Mouse (Mus musculus): ENCODE measurements at regions not wholly inside any gene's neighbourhood (a gene's known extent, or its start where the extent isn't known, plus 50 kb on each side); places are given as distances from the start of the nearest gene placed in this dataset.

- H3K9ac ChIP-seq (replicated peaks; ENCODE audit: low read length): no peak overlapping the region
- H3K36me3 ChIP-seq (ENCODE audit: insufficient read depth, low read length): no peaks in the 10 kb centered on the region
- no peak for TF ChIP-seq CTCF (IDR thresholded peaks at IDR 0.05; ENCODE audit: low read depth)
- no peak overlapping the region for H3K4me3 ChIP-seq (ENCODE audit: low read length)
- DNase-seq (ENCODE audit: low spot score) (no peak), ATAC-seq (no peak)
- no peak overlapping the region for H3K4me2 ChIP-seq (ENCODE audit: low read depth, low read length)
- no peaks in the 10 kb centered on the region for H3K4me1 ChIP-seq (ENCODE audit: insufficient read depth, low read length)
- no peaks in the 10 kb centered on the region for H3K9me3 ChIP-seq (ENCODE audit: low read length)
- H3K27me3 ChIP-seq (ENCODE audit: insufficient read depth, low read length): no peaks in the 10 kb centered on the region
- H3K27ac ChIP-seq: no peak overlapping the region
- WGBS: 73% methylated on average over 3 of the region's 3 CpGs
These were observed 214.3 kb upstream of the Snx19 start for GRCm38 (mm10) chr9:30212471-30213075.

DNA sequence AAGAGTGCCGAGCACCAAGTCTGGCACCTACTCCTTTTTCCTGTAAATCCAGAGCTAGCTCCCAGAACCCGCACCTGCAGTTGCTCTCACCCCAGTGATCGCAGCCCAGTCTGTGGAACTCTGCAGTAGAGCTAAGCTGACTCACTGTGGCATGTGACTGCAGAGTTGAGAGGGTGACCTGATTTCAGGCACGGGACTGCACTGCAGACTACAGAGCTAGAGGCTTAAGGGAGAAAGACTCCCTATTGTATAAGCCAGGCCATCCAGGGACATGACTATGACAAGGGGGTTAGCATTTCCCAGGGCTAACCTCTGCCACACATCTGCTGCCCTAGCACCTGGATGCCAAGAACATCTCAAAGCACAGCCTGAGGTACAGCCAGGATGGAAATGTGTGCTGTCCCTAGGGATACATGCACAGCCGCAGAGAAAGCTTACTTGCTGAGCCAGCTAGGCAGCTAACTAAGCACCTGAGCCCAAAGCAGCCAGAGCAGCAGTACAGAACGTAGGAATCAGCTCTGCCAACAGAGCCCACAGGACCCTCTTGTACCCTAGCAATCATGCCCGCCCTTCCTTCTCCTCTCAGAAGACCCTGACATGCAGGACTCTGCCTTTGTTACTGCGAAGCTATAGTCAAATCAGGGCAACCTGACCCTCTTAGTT, 192.3 kb upstream of the Snx19 start:
- ATAC-seq (peak; percentile 47; the same call in 1 of the 2 replicates), DNase-seq (ENCODE audit: low spot score) (peak; percentile 24)
- TF ChIP-seq CTCF (IDR thresholded peaks at IDR 0.05; ENCODE audit: low read depth): no peak
- Histone ChIP-seq H3K4me1 (ENCODE audit: insufficient read depth, low read length) (no peaks in the 10 kb centered on the region), H3K27ac (peak overlapping the region; percentile 11; the same call in 1 of the 2 replicates), H3K9ac (replicated peaks; ENCODE audit: low read length) (no peak overlapping the region), H3K4me3 (ENCODE audit: low read length) (no peak overlapping the region), H3K27me3 (ENCODE audit: insufficient read depth, low read length) (no peaks in the 10 kb centered on the region), H3K4me2 (ENCODE audit: low read depth, low read length) (no peak overlapping the region), H3K9me3 (ENCODE audit: low read length) (no peaks in the 10 kb centered on the region), H3K36me3 (ENCODE audit: insufficient read depth, low read length) (no peaks in the 10 kb centered on the region)
- 54% methylated on average over 8 of the region's 8 CpGs for WGBS

GRCm38 (mm10) chr9:30235791-30236190, 191.1 kb upstream of the Snx19 start:
- no peak for TF ChIP-seq CTCF (IDR thresholded peaks at IDR 0.05; ENCODE audit: low read depth)
- no peak overlapping the region for H3K27ac ChIP-seq
- H3K9me3 ChIP-seq (ENCODE audit: low read length): no peaks in the 10 kb centered on the region
- H3K4me3 ChIP-seq (ENCODE audit: low read length): no peak overlapping the region
- 54% methylated on average over 3 of the region's 3 CpGs for WGBS
- ATAC-seq (no peak), DNase-seq (ENCODE audit: low spot score) (peak; percentile 18)
- H3K4me2 ChIP-seq (ENCODE audit: low read depth, low read length): no peak overlapping the region
- no peak overlapping the region for H3K9ac ChIP-seq (replicated peaks; ENCODE audit: low read length)
- H3K27me3 ChIP-seq (ENCODE audit: insufficient read depth, low read length): no peaks in the 10 kb centered on the region
- no peaks in the 10 kb centered on the region for H3K4me1 ChIP-seq (ENCODE audit: insufficient read depth, low read length)
- no peaks in the 10 kb centered on the region for H3K36me3 ChIP-seq (ENCODE audit: insufficient read depth, low read length)

DNA sequence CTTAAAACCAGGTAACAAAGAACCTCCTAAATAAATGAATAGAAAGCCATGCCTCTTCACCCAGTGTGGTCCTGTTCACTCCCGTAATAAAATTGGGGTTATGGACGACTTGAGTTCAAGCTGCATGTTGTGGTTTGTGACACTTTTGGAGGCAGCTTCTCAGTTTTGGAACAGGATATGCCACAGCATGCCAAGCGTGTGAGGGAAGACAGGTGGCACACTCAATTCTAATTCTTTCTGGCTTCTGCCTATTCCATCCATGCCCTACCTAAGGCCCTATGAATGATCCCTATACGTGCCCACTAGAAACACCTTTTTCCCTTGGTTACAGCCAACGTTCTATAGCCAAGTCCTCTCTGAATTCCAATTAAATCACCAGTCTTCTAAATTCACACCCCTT, 184.8 kb upstream of the Snx19 start:
- Histone ChIP-seq H3K9ac (replicated peaks; ENCODE audit: low read length) (no peak overlapping the region), H3K36me3 (ENCODE audit: insufficient read depth, low read length) (no peaks in the 10 kb centered on the region), H3K9me3 (ENCODE audit: low read length) (no peaks in the 10 kb centered on the region), H3K27ac (no peak overlapping the region), H3K4me3 (ENCODE audit: low read length) (no peak overlapping the region), H3K4me1 (ENCODE audit: insufficient read depth, low read length) (no peaks in the 10 kb centered on the region), H3K27me3 (ENCODE audit: insufficient read depth, low read length) (no peaks in the 10 kb centered on the region), H3K4me2 (ENCODE audit: low read depth, low read length) (no peak overlapping the region)
- no peak for ATAC-seq
- TF ChIP-seq CTCF (IDR thresholded peaks at IDR 0.05; ENCODE audit: low read depth): no peak
- DNase-seq (ENCODE audit: low spot score): no peak
- WGBS: 67% methylated on average over 5 of the region's 5 CpGs

DNA sequence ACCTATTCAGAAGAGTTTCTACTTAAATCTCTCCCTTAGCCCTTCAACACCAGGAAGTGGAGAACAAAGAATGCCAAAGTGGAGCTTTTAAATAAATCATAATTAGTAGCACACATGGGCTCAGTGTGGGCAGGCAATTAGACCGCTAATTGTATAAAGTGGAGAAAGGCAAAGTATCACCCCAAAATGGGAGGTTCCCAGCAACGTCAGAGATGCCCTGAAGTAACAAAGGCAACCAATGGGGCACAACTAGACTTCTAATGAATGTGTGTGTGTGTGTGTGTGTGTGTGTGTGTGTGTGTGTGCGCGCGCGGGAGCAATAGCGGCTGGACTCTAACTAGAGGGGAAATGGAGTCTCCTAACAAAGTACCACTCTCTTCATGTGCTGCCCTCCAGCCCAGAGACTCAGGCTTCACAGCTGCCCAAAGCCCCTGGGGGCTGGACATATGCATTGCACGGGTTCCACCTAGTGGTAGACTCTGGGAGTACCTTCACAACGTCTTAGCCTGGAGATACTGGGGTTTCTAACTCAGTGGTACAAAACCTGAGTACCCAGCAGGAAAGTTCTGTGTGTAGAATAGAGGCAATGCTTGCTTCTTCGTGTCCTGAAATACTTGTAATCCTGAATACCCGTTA, 162.3 kb upstream of the Snx19 start:
- Histone ChIP-seq H3K4me1 (ENCODE audit: insufficient read depth, low read length) (no peaks in the 10 kb centered on the region), H3K27ac (no peak overlapping the region), H3K9ac (replicated peaks; ENCODE audit: low read length) (no peak overlapping the region), H3K4me2 (ENCODE audit: low read depth, low read length) (no peak overlapping the region), H3K36me3 (ENCODE audit: insufficient read depth, low read length) (no peaks in the 10 kb centered on the region), H3K27me3 (ENCODE audit: insufficient read depth, low read length) (no peaks in the 10 kb centered on the region), H3K4me3 (ENCODE audit: low read length) (no peak overlapping the region), H3K9me3 (ENCODE audit: low read length) (no peaks in the 10 kb centered on the region)
- 23% methylated on average over 11 of the region's 11 CpGs for WGBS
- peak; percentile 95 for TF ChIP-seq CTCF (IDR thresholded peaks at IDR 0.05; ENCODE audit: low read depth)
- peak; percentile 97 for DNase-seq (ENCODE audit: low spot score)
- peak; percentile 91 for ATAC-seq

GRCm38 (mm10) chr9:30271081-30271480, 155.8 kb upstream of the Snx19 start:
- Histone ChIP-seq H3K9me3 (ENCODE audit: low read length) (no peaks in the 10 kb centered on the region), H3K27me3 (ENCODE audit: insufficient read depth, low read length) (no peaks in the 10 kb centered on the region), H3K36me3 (ENCODE audit: insufficient read depth, low read length) (no peaks in the 10 kb centered on the region), H3K4me3 (ENCODE audit: low read length) (no peak overlapping the region), H3K9ac (replicated peaks; ENCODE audit: low read length) (no peak overlapping the region), H3K27ac (no peak overlapping the region), H3K4me1 (ENCODE audit: insufficient read depth, low read length) (no peaks in the 10 kb centered on the region), H3K4me2 (ENCODE audit: low read depth, low read length) (no peak overlapping the region)
- WGBS: 65% methylated on average over 5 of the region's 5 CpGs
- no peak for TF ChIP-seq CTCF (IDR thresholded peaks at IDR 0.05; ENCODE audit: low read depth)
- DNase-seq (ENCODE audit: low spot score) (no peak), ATAC-seq (no peak)

GRCm38 (mm10) chr9:30273836-30274235, 153.1 kb upstream of the Snx19 start:
- H3K9ac ChIP-seq (replicated peaks; ENCODE audit: low read length): no peak overlapping the region
- no peak overlapping the region for H3K4me3 ChIP-seq (ENCODE audit: low read length)
- H3K27ac ChIP-seq: no peak overlapping the region
- no peaks in the 10 kb centered on the region for H3K27me3 ChIP-seq (ENCODE audit: insufficient read depth, low read length)
- H3K4me2 ChIP-seq (ENCODE audit: low read depth, low read length): no peak overlapping the region
- ATAC-seq: 0 out of 2 replicates have a peak, but pooled peaks have one; percentile 43
- peak; percentile 43 for DNase-seq (ENCODE audit: low spot score)
- H3K4me1 ChIP-seq (ENCODE audit: insufficient read depth, low read length): no peaks in the 10 kb centered on the region
- WGBS: 29% methylated on average over 4 of the region's 4 CpGs
- TF ChIP-seq CTCF (IDR thresholded peaks at IDR 0.05; ENCODE audit: low read depth): no peak
- H3K9me3 ChIP-seq (ENCODE audit: low read length): no peaks in the 10 kb centered on the region
- no peaks in the 10 kb centered on the region for H3K36me3 ChIP-seq (ENCODE audit: insufficient read depth, low read length)

Measured in hindbrain, postnatal 0 days (tissue).